Mouse (Mus musculus): ENCODE measurements around the gene Apba2.

GRCm38 (mm10) chr7:64741333-64742307, 240.1 kb downstream of the Apba2 start:
- TF ChIP-seq CTCF (IDR thresholded peaks at IDR 0.05) (peak; percentile 96), EP300 (IDR thresholded peaks at IDR 0.05) (no peak)
